ENCODE assay signal across 8 mouse cellular contexts in genomic region chr9:64172816-64173665, GRCm38 (mm10). TPM values are rescaled to one million over a fixed set of nuclear protein-coding genes. Genes with fewer than 3 reads are reported as not detected.
DNase-seq lines count a peak whose midpoint lies in the region; ATAC-seq and TF ChIP-seq lines count a peak whose summit lies in the region.

TSS of gene Zwilch (minus strand) at chr9:64173104.
TSS of gene Rpl4 (plus strand) at chr9:64173375.

- TF ChIP-seq POLR2A in cortical plate, adult 2 months (IDR thresholded peaks at IDR 0.05; ENCODE audit: extremely low read depth, insufficient read depth, low read length): peak; percentile 97

- ATAC-seq in activated CD4-positive, CD25-positive, alpha-beta regulatory T cell, adult 4 months: peak; percentile 74
- ATAC-seq in megakaryocyte progenitor cell, adult 5-6 weeks (replicated peaks; ENCODE audit: poor library complexity): peak; percentile 78

- no peak for TF ChIP-seq CTCF in cortical plate, adult 2 months (IDR thresholded peaks at IDR 0.05; ENCODE audit: extremely low read depth, insufficient read depth, low read length)

- H3K4me3 ChIP-seq in cortical plate, adult 2 months (ENCODE audit: insufficient read depth, low read length): peak within 1 kb of the TSS; percentile 88

- H3K27ac ChIP-seq in cortical plate, adult 2 months (ENCODE audit: insufficient read depth, low read length): peak within 1 kb of the TSS; percentile 86

- DNase-seq in gastrocnemius, postnatal 10 days: peak; percentile 85
- DNase-seq in induced T-regulatory cell, adult 2 months (ENCODE audit: low read depth): peak; percentile 97
- peak; percentile 59 to 86 for DNase-seq in left cerebral cortex, adult 9 months (ENCODE audit: low spot score in 2 of 2)
- peak; percentile 83 for DNase-seq in right cerebral cortex, postnatal 14 days
- DNase-seq in urinary bladder, postnatal 36 days (ENCODE audit: low spot score in 2 of 2): peak; percentile 73 to 77

- H3K4me1 ChIP-seq in cortical plate, adult 2 months (ENCODE audit: control insufficient read depth, insufficient read depth, low read length): peaks cover 3% of the 10 kb centered on the region; the same call in 1 of the 2 replicates

RNA-seq across cellular contexts. Expression of gene Zwilch, which starts in this region (rescaled TPM):
- 1 to 10 TPM; 5.6 to 7.7 TPM for polyA plus RNA-seq in activated CD4-positive, CD25-positive, alpha-beta regulatory T cell, adult 4 months (2017; shearing (Covaris generic))
- polyA plus RNA-seq in cortical plate, adult 2 months (2012; rRNA removed): 5.4 and 6.5 TPM in 2 replicates
- total RNA-seq in gastrocnemius, postnatal 10 days (2021): 1 to 10 TPM; 3.1 to 5.3 TPM
- total RNA-seq in megakaryocyte progenitor cell, adult 5-6 weeks (2015): 37.7 and 48.5 TPM in 2 replicates
- total RNA-seq in megakaryocyte progenitor cell, adult 5-6 weeks (2017): 134 and 155 TPM in 2 replicates

RNA-seq across cellular contexts. Expression of gene Rpl4, which starts in this region (rescaled TPM):
- polyA plus RNA-seq in activated CD4-positive, CD25-positive, alpha-beta regulatory T cell, adult 4 months (2017; shearing (Covaris generic)): 1,000 to 10,000 TPM; 3,242 to 3,314 TPM
- 578 and 595 TPM in 2 replicates for polyA plus RNA-seq in cortical plate, adult 2 months (2012; rRNA removed)
- 100 to 1,000 TPM; 811 to 822 TPM for total RNA-seq in gastrocnemius, postnatal 10 days (2021)
- 4,149 and 4,331 TPM in 2 replicates for total RNA-seq in megakaryocyte progenitor cell, adult 5-6 weeks (2015)
- 2,914 and 3,251 TPM in 2 replicates for total RNA-seq in megakaryocyte progenitor cell, adult 5-6 weeks (2017)

Comparison
In these comparisons a context has a peak if more than half of its experiments do, and no peak if none do; other contexts are left out.
1. Peak in every context shown above with its lines: DNase-seq, ATAC-seq, H3K4me3 ChIP-seq and H3K27ac ChIP-seq.
2. RNA of gene Zwilch (total RNA-seq): 37.7 to 155 TPM in megakaryocyte progenitor cell, adult 5-6 weeks; 3.1 to 5.3 TPM in gastrocnemius, postnatal 10 days; every median in the first group is over 4 times any median in the second.